Mouse (Mus musculus): ENCODE measurements around the gene Slc7a1. TPM values are rescaled to one million over a fixed set of nuclear protein-coding genes. Genes with fewer than 3 reads are reported as not detected.

The Slc7a1 gene
- polyA plus RNA-seq, 1 experiment from 2014 or later, result 17.8 TPM

DNA sequence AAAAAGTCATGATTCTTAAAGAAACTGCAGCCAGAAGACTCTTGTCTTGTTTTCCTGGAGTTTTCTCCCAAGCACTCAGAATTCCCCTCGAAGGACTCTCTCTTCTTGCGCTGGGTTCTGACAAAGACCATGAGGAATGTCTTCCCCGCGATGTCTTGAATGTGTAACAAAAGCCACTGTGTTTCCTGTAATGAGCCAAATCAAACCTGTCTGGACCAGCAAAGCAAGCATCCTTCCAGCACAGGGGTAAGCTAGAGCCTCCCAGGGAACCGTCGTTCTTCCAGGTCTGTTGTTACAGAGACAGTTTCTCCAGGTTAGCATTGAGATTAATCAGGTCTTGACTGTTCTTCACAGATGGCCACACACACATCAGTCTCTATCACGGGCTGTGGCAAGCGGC is 121.5 kb downstream of the Slc7a1 start:
- Histone ChIP-seq H3K27me3 (ENCODE audit: control insufficient read depth, insufficient read depth, low read length) (no peaks in the 10 kb centered on the region), H3K9ac (ENCODE audit: low read length) (no peak overlapping the region), H3K36me3 (ENCODE audit: control insufficient read depth, insufficient read depth, low read length) (no peaks in the 10 kb centered on the region), H3K4me3 (ENCODE audit: low read depth, low read length) (no peak overlapping the region), H3K4me1 (replicated peaks; ENCODE audit: control insufficient read depth, insufficient read depth) (no peaks in the 10 kb centered on the region), H3K9me3 (ENCODE audit: control insufficient read depth, low read length) (no peaks in the 10 kb centered on the region), H3K4me2 (replicated peaks; ENCODE audit: low read depth) (no peak overlapping the region), H3K27ac (replicated peaks) (no peak overlapping the region)
- DNase-seq (ENCODE audit: low spot score) (no peak), ATAC-seq (ENCODE audit: low FRiP score, low TSS enrichment) (no peak)
- TF ChIP-seq CTCF (IDR thresholded peaks at IDR 0.05; ENCODE audit: low read depth) (no peak), EP300 (optimal IDR thresholded peaks at IDR 0.05) (no peak)
- WGBS, result 60% methylated on average over 8 of the region's 8 CpGs

Other genes with a start within 250 kb of the Slc7a1 start
- 117 and 123 TPM in 2 replicates for gene Ubl3, start 152.9 kb upstream of the Slc7a1 start, polyA plus RNA-seq (2015; fragmentation: Nextera tagmentation; extraction: Ambion mirVana)

Measured in stomach, postnatal 0 days (tissue).